Mouse (Mus musculus): Measurements from ENCODE around the gene Ift57. TPM values are rescaled to one million over a fixed set of nuclear protein-coding genes. Genes with fewer than 3 reads are reported as not detected.
A peak's percentile ranks its signal among the peaks of the same experiment; 100 is the strongest.

Ift57 gene
- polyA plus RNA-seq, 1 experiment from 2014 or later: 85.4 TPM

- no peak for TF ChIP-seq CTCF (IDR thresholded peaks at IDR 0.05)
- no peaks in the 10 kb centered on the region for H3K27me3 ChIP-seq
- ATAC-seq (no peak), DNase-seq (ENCODE audit: low read depth, low spot score) (no peak)
- CTCF ChIA-PET: interaction anchor here (1.3 kb wide), 1 partner anchor 10 kb away, joined by 4 read pairs; no protein-coding TSS in a partner anchor
- POLR2A ChIA-PET: no interaction called here
- in situ Hi-C loops (cut with MboI; ENCODE audit: low pct_unique_long_range_greater_than_20kb): no loop called here
These were observed 105.0 kb downstream of the Ift57 start for GRCm38 (mm10) chr16:49803932-49804461.

GRCm38 (mm10) chr16:49806920-49807319 is 107.9 kb downstream of the Ift57 start:
- ChIA-PET POLR2A (interaction anchor here (0.7 kb wide), 1 partner anchor 595 kb away, joined by 9 read pairs; no protein-coding TSS in a partner anchor), CTCF (no interaction called here)
- ATAC-seq (no peak), DNase-seq (ENCODE audit: low read depth, low spot score) (no peak)
- no peak for TF ChIP-seq CTCF (IDR thresholded peaks at IDR 0.05)
- in situ Hi-C loops (cut with MboI; ENCODE audit: low pct_unique_long_range_greater_than_20kb): no loop called here
- H3K27me3 ChIP-seq: no peaks in the 10 kb centered on the region

DNA sequence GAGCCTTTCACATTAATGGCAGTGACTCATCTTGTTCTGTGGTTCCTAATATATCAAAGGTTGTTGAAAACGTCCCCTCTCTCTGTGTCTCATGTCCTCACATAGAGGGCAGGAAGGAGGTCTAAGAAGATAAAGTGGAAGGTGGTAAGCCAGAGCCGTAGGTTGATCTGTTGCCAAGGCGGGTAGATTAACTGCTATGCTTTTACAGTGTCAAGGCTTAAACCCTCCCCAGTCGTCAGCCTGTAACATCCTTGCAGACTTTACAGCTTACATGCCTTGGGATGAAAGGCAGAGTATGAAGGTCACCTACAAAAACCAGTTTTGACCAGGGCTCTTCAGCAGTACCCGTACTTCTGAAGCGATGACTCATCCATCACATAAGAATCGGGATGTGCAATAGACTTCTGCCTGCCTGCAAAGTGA is 108.4 kb downstream of the Ift57 start:
- no peaks in the 10 kb centered on the region for H3K27me3 ChIP-seq
- ATAC-seq: no peak
- TF ChIP-seq CTCF (IDR thresholded peaks at IDR 0.05): no peak
- ChIA-PET CTCF (no interaction called here), POLR2A (interaction anchor here (0.7 kb wide), 1 partner anchor 594 kb away, joined by 9 read pairs; no protein-coding TSS in a partner anchor)
- no peak for DNase-seq (ENCODE audit: low read depth, low spot score)
- in situ Hi-C loops (cut with MboI; ENCODE audit: low pct_unique_long_range_greater_than_20kb): no loop called here

GRCm38 (mm10) chr16:49807862-49808430 is 108.9 kb downstream of the Ift57 start:
- POLR2A ChIA-PET: interaction anchor here (0.7 kb wide), 1 partner anchor 594 kb away, joined by 9 read pairs; no protein-coding TSS in a partner anchor
- ATAC-seq: no peak
- CTCF ChIA-PET: interaction anchor here (1.1 kb wide), 1 partner anchor 9 kb away, joined by 3 read pairs; no protein-coding TSS in a partner anchor
- H3K27me3 ChIP-seq: no peaks in the 10 kb centered on the region
- TF ChIP-seq CTCF (IDR thresholded peaks at IDR 0.05): no peak
- DNase-seq (ENCODE audit: low read depth, low spot score): no peak
- in situ Hi-C loops (cut with MboI; ENCODE audit: low pct_unique_long_range_greater_than_20kb): no loop called here

GRCm38 (mm10) chr16:49811897-49812296 is 112.9 kb downstream of the Ift57 start:
- ChIA-PET CTCF (no interaction called here), POLR2A (no interaction called here)
- TF ChIP-seq CTCF (IDR thresholded peaks at IDR 0.05): no peak

GRCm38 (mm10) chr16:49812821-49813616 is 114.0 kb downstream of the Ift57 start:
- peaks cover 1% of the 10 kb centered on the region for H3K27me3 ChIP-seq
- no peak for TF ChIP-seq CTCF (IDR thresholded peaks at IDR 0.05)
- ATAC-seq: no peak
- in situ Hi-C loops (cut with MboI; ENCODE audit: low pct_unique_long_range_greater_than_20kb): no loop called here
- ChIA-PET CTCF (no interaction called here), POLR2A (no interaction called here)
- DNase-seq (ENCODE audit: low read depth, low spot score): no peak

More at GRCm38 (mm10) chr16:49811897-49812296, 112.9 kb downstream of the Ift57 start:
- no peak for DNase-seq (ENCODE audit: low read depth, low spot score)
- H3K27me3 ChIP-seq: no peaks in the 10 kb centered on the region
- ATAC-seq: no peak
- in situ Hi-C loops (cut with MboI; ENCODE audit: low pct_unique_long_range_greater_than_20kb): no loop called here

DNA sequence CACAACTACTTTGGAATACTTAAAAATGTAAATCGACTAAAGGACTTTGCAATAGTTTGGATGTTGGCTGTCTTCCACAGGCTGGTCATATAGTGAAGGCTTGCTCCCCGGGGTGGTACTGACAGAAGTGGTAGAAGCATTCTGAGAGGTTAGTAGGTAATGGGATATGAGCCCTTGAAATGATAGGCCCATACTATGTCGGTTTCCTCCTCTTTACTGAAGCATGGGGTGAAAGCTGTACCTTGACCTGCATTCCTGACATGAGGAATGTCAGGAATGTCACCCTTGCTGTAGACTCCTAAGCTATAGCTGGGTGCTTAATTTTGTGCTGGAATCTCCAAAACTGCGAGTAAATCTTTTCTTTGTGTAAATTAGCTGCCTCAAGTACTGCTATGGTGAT is 115.4 kb downstream of the Ift57 start:
- in situ Hi-C loops (cut with MboI; ENCODE audit: low pct_unique_long_range_greater_than_20kb): no loop called here
- H3K27me3 ChIP-seq: peaks cover 3% of the 10 kb centered on the region
- ChIA-PET POLR2A (no interaction called here), CTCF (no interaction called here)
- ATAC-seq (peak; percentile 47), DNase-seq (ENCODE audit: low read depth, low spot score) (no peak)
- TF ChIP-seq CTCF (IDR thresholded peaks at IDR 0.05): no peak

Other genes starting within 250 kb of the Ift57 start
- 68.6 TPM for gene Cd47, start 101.3 kb downstream of the Ift57 start, polyA plus RNA-seq (2021)

Measured in Patski (cell line).